Mouse (Mus musculus) liver, adult 2 months (tissue): ENCODE measurements at regions not wholly inside any gene's neighbourhood (a gene's known extent, or its start where the extent isn't known, plus 50 kb on each side); places are given as distances from the start of the nearest gene placed in this dataset.

Source experiments
- CTCF ChIP-seq: fragments of 200-500 bp; IDR thresholded peaks from 2 replicates; pipeline ENCODE4 v1.5.1; 2011; ENCODE audit warnings: low read depth, low read length, control low read depth
- POLR2A ChIP-seq: fragments of 200-500 bp; IDR thresholded peaks from 2 replicates; pipeline ENCODE4 v1.6.1; 2011; ENCODE audit warnings: low read length, control low read depth; ENCODE audit not compliant: insufficient read depth; ENCODE audit errors: extremely low read depth

- TF ChIP-seq CTCF: no peak
- no peak for TF ChIP-seq POLR2A
Observed at GRCm38 (mm10) chr8:92217521-92217920, 139.9 kb upstream of the Irx5 start.
